Mouse (Mus musculus) central nervous system, embryonic 11.5 days (tissue): ENCODE results near the gene 4930524N10Rik. TPM values are rescaled to one million over a fixed set of nuclear protein-coding genes. Genes with fewer than 3 reads are reported as not detected.

Source experiments
- polyA plus RNA-seq: library from polyadenylated mRNA; depleted of rRNA; stranded (reverse); fragments of >200 nt; gene quantifications from 2 replicates; pipeline ENCODE4 v1.2.3, GENCODE M21; 2012; rRNA removed

Gene 4930524N10Rik
- not detected in 2 replicates for polyA plus RNA-seq

GRCm38 (mm10) chrX:154343292-154343691, at the start of gene 4930524N10Rik:
4930524N10Rik (minus strand) TSS chrX:154343392.

Other genes starting within 250 kb of the 4930524N10Rik start
- not detected in 2 replicates for gene Gm15140, start 222.7 kb downstream of the 4930524N10Rik start, polyA plus RNA-seq
- not detected in 2 replicates for gene Samt4, start 138.6 kb upstream of the 4930524N10Rik start, polyA plus RNA-seq
- not detected in 2 replicates for gene Samt2, start 236.0 kb upstream of the 4930524N10Rik start, polyA plus RNA-seq